Mouse (Mus musculus) right cerebral cortex, postnatal 36 days (tissue): ENCODE data around the gene Ralgapa2.

ENCODE experiments used
- DNase-seq, 2 experiments: peaks; one replicate each; pipeline ENCODE4 v3.0.0; 2022; ENCODE audit warnings: low spot score in 2 of 2, mixed read lengths in 1 of 2

Gene Ralgapa2

GRCm38 (mm10) chr2:146302094-146302699, 209.9 kb downstream of the Ralgapa2 start:
- no peak for DNase-seq

DNA sequence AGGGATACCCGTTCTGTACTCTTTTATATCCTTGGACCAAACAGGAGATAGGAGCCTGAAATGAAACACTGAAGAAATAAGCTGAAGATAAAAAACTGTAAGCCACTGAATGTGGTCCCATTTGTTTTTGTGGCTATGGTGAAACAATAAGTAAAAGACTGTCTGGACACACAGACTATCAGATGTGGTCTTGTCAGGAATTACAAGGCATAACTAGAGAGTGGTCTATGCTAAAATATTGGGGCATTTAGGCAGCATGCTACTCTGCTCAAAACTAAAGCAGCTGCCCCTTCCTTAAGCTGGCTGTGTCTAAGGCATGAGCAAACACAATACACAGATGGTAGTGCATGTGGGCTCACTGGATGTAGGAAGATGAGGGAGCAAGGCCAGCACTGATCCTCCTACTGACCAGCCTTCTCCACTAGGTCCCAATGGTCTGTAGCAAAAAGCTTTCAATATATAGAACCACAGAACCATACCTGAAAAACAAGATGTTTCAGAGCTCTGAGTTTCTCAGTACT, 211.6 kb downstream of the Ralgapa2 start:
- DNase-seq, result no peak

DNA sequence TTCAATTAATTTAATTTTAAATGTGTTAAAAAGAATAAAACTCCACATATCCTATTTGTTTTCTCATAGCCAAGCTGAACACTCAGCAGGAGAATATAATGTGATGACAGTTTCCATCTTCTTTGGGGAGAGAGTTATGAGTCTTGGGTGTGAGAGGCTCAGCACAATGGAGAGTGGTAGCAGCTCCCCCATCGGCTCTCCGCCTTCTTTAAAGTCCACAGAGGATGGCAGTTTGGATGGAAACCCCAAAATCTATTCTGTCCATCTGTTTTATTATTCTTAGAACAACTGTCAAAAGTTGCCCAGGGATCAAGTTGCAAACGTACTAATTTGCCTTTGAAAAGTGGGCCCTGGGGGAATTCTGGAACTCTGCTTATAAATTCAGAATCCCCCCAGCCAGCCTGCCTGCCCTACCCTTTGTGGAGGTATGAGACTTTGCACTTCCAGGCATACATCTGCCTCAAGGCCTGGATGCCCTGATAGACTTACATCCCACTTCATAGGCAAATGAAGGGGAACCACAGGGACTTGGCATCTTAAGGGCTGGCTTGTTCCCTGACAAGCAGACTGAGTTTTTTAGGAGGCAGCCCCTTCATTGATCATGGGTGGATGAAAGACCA, 212.2 kb downstream of the Ralgapa2 start:
- no peak for DNase-seq

DNA sequence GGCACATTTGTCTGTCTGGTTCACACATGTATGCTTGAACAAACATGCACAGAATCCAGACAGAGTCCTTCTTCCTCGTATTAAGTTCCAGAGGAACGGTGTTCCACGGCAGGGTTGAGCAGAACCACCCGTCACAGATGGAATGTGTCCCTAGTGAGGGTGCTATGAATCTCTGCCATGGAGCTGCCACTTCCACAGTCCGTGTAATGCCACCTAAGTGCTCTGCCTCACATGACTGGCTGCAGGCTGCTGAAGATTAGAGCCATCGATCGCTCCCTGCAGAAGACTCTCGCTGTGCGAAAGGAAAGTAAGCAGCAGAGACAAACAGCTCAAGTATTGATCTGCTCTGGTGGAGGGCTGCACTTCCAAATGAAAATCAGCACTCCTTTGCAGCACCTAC, 218.6 kb downstream of the Ralgapa2 start:
- no peak for DNase-seq

DNA sequence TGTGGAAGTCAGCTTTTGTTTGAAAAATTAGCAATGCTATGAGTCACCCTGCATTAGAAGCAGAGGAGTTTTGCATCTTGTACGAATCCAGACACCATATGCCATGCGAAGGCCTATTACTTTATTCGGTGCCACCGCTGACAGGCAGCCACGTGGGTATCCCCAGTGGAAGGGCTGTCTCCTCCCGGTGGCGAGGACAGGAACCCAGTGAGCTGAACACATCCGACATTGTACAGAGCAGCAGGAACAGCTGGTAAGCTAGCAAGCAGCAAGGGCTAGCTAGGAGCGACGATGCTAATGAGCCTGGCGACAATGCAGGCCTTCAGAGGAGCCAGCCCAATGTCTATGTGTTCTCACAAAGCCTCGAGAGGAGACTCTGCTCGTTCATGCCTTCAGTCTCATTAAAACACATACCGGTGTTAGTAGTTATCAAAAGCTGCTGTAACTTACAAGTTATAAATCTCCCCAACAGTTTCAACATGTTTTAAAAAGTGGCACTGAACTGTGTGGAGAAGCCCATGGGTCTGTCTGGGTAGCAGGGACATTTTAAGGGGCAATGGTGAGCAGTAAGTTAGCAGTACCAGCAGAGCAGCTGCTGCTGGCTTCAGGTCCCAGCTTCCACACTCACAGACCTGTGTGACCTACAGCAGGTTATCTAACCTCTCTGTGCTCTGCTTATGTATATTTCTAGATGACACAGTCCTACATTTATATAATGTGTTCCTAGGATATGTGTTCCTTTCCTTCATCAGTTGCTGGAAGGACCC, 221.1 kb downstream of the Ralgapa2 start:
- DNase-seq, result peak; percentile 57 to 59

- no peak for DNase-seq
Measured at GRCm38 (mm10) chr2:146290366-146290765, 221.8 kb downstream of the Ralgapa2 start.

GRCm38 (mm10) chr2:146289394-146289793, 222.8 kb downstream of the Ralgapa2 start:
- peak in 1 of 2 experiments; percentile 10 for DNase-seq

DNA sequence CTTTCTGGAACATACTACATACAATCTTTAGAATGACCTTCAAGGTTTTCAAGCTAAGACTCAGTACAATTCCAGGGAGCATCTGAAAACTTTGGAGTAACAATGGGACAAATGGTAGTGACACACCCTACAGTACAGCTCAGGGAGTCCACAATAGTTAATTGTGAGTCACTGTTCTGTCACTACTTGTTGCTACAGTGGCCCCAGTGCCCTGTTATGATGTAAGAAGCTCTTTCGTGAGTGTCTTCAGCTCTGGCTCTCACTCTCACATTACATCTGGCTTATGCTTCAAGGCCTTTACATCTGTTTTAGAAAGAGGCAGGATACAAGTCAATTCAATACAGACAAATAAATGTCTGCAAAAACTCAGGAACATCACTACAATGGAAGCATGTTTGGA, 223.8 kb downstream of the Ralgapa2 start:
- DNase-seq, result no peak

GRCm38 (mm10) chr2:146287531-146287930, 224.6 kb downstream of the Ralgapa2 start:
- no peak for DNase-seq

DNA sequence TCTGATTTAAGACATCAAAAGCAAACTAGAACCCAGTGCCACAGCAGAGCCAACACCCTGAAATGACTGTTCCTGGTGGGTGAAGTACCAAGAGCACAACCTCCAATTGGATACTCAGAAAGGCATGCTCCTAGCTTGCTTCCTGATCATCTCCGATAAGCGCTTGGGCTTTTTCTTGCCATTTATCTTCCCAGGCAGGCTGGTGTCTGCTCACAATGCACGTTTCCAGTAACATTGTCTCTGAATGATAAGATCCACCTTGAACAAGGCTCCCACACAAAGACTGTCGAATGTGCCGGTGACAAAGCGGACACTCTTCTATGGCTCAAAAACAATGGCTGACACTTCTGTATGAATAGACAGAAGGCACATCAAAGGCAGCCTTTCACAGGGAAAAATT, 230.8 kb downstream of the Ralgapa2 start:
- DNase-seq, result no peak

DNA sequence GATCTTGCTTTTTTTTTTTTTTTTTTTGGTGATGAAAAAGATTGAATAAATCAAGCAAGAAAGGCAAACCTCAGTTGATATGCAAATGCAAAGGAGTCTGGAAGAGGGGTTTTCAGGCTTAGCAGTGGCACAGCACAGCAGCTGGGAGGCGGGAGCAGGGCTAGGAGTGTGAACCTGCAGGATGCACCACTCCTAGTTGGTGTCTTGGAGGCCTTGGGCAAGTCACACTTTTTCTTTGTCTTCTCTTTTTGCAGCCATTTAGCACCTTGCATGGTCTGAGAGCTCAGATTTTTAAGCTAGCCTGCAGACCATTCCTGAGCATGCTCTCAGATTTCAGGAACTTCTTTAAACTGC, 231.2 kb downstream of the Ralgapa2 start:
- no peak for DNase-seq

DNA sequence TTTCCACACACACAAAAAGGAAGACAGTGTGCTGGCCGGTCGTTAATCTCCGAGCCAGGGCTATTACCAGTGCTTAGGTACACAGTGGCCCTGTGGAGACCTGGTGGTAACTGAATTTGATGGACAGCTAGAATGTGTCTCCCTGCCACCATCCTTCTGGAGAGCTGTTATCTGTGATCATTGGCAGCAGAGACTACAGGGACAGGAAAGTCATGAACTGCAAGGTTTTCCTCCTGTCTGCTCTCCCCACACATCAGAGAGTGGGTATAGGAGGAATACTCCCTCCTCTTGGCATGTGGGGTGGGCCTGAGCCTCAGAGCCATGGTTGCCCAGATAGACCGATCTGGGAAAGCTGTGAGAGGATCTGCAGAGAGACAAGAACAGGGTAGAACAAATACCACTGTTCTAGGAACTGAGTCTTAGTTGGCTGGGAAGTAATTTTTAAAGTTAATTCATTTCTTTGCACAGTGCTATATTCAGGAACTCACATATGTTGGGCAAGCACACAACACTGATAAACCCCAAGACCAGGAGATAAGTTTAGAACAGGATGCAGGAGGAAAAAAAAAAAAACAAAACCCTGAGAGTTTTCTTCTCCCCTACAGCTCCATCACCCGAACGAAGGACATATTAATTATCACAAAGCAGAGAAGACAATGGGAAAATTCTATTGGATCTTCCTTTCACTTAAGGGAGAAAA, 231.8 kb downstream of the Ralgapa2 start:
- no peak for DNase-seq

GRCm38 (mm10) chr2:146279430-146280220, 232.5 kb downstream of the Ralgapa2 start:
- DNase-seq, result no peak

DNA sequence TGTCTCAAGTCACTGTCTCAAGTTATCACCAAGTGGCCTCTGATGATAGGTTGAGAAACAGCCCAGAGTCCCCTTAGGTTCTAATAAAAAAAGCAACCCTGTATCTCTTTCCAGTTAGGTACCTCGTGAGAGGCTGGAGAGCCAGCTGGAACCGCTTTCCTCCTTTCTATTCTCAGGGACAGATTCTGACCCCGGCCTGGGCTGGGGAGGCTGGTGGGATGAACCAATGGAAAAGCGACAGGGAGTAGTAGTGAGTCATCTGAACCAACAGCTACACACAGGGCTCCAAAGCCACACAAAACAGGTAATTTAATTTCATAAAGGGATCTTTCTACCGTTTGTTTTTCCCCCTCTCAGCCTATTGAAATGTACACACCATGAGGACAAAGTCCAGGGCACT, 233.8 kb downstream of the Ralgapa2 start:
- DNase-seq, result no peak

DNA sequence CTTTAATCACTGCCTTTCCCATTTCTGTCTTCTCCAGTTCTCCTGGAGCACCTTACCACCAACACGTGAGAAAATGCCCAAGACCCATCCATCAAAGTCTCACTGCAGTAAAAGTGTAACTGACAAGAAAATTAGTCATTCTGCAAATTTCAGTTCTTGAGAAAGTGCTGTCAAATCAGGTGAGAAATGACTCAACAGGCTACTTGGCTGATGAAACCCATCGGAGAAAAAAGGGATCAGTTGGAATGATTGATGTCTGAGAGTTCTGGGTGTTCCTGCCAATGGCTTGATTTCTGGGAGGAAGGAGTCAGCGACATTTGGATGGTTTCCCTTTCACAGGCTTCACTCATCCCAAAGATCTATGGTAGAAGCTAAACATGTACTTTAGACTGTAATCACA, 245.6 kb downstream of the Ralgapa2 start:
- DNase-seq, result no peak

DNA sequence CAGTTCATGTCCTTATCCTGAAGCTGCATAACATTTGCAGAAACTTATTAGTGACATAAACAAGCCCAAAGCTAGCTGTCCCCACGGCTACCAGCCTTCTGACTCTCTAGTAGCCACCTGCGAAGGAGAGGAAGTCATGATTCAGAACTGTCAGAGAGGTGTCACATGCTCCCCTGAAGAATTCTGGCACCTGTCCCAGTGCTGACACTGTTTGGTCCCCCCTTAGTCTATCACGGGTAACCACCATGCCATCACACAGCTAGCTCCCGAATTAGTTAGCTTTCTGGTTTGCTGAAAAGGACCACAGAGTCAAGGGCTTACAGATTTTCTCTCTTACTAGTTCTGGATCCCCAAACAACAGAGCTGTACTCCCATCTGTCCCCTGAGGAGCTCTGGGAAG, 247.1 kb downstream of the Ralgapa2 start:
- DNase-seq, result no peak

DNA sequence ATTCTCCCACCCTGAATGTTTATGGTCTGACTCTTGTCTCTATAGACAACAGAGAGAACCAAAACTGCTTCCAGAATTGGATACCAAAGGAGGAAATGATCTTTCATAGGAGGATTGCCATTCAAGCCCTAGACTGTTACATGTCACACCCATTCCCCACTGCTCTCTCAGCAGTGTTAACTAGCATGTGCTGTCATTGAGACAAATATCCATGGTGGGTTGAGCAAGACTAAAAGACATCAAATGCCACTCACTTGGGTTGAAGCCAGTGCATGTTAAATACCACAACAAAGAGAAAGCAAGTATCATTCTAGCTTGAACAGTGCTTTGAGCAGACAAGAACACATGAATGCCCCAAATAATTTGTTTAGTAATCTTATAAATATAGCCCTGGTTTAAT, 249.2 kb downstream of the Ralgapa2 start:
- DNase-seq, result no peak

- no peak for DNase-seq
Measured at GRCm38 (mm10) chr2:146262215-146262614, 249.9 kb downstream of the Ralgapa2 start.

DNA sequence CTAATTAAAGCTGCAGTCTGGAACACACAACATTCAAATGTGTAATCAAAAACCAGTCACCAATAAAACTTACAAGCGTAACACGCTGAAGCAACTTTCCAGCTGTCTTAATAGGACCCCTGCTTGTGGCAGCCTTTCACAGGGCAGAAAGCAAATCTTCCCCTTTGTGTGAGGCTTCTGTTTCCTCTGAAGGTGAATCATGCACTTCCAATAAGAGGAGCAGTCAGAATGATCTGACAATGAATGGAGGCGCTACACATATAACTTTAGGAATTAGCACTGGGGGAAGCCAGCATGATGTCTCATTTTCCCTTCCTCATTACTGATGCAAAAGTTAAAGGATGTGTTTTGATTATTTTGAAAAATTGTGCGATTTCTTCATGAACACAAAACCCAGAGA, 251.0 kb downstream of the Ralgapa2 start:
- DNase-seq, result no peak

- DNase-seq, result no peak
Measured at GRCm38 (mm10) chr2:146259787-146260560, 252.2 kb downstream of the Ralgapa2 start.
